Mouse (Mus musculus) myocyte (in vitro differentiated cells): ENCODE results near the gene Minar1.

ENCODE experiments used
- CEBPB ChIP-seq: IDR thresholded peaks from 2 replicates; pipeline ENCODE4 v1.6.1; 2011; ENCODE audit warnings: mild to moderate bottlenecking, moderate library complexity; ENCODE audit not compliant: poor library complexity, insufficient read depth, severe bottlenecking
- E2F4 ChIP-seq: IDR thresholded peaks from one replicate; pipeline ENCODE4 v1.6.1; 2011; ENCODE audit warnings: mild to moderate bottlenecking, control low read depth, moderate library complexity; ENCODE audit not compliant: insufficient read depth
- MAX ChIP-seq: IDR thresholded peaks from one replicate; pipeline ENCODE4 v1.6.1; 2011; ENCODE audit warnings: low read depth, mild to moderate bottlenecking, control low read depth
- MYOD1 ChIP-seq, 3 experiments: IDR thresholded peaks; one replicate each; pipeline ENCODE4 v1.6.1; 2011; ENCODE audit warnings: control low read depth in 2 of 3, low read depth in 2 of 3, mild to moderate bottlenecking in 2 of 3, moderate library complexity in 1 of 3; ENCODE audit not compliant: insufficient read length in 2 of 3, control insufficient read depth in 1 of 3
- MYOG ChIP-seq, 3 experiments: IDR thresholded peaks; one replicate each; pipeline ENCODE4 v1.6.1; 2011; ENCODE audit warnings: control low read depth in 2 of 3, low read depth in 2 of 3, mild to moderate bottlenecking in 2 of 3; ENCODE audit not compliant: insufficient read length in 2 of 3, control insufficient read depth in 1 of 3, insufficient read depth in 1 of 3
- POLR2A ChIP-seq: IDR thresholded peaks from one replicate; pipeline ENCODE4 v1.6.1; 2011; ENCODE audit warnings: low read depth, mild to moderate bottlenecking, control low read depth, moderate library complexity; ENCODE audit not compliant: insufficient read length
- POLR2AphosphoS2 ChIP-seq: IDR thresholded peaks from one replicate; pipeline ENCODE4 v1.6.1; 2011; ENCODE audit warnings: low read depth, control low read depth; ENCODE audit not compliant: insufficient read length
- SRF ChIP-seq: IDR thresholded peaks from one replicate; pipeline ENCODE4 v1.6.1; 2011; ENCODE audit warnings: low read depth; ENCODE audit not compliant: control insufficient read depth, insufficient read length
- TCF12 ChIP-seq: IDR thresholded peaks from one replicate; pipeline ENCODE4 v1.6.1; 2011; ENCODE audit warnings: mild to moderate bottlenecking, control low read depth; ENCODE audit not compliant: poor library complexity, insufficient read depth, severe bottlenecking
- USF1 ChIP-seq: IDR thresholded peaks from one replicate; pipeline ENCODE4 v1.6.1; 2011; ENCODE audit warnings: low read depth, mild to moderate bottlenecking, control low read depth, moderate library complexity

DNA sequence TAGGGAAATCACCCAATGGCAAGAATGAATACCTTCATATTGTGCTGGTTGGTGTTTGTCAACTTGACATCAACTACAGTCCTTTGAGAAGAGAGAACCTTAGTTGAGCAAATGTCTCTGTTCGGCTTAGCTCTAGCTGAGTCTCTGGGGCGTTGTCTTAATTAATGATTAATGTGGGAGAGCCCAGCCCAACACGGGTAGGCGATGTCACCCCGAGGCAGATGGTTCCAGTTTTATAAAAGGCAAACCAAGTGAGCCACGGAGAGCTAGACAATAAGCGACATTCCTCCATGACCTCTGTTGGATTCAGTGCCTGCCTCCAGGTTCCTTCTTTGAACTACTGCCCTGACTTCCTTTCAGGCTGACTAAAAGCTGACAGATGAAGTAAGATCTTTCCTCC lies 15.6 kb downstream of the Minar1 start:
- no peak for TF ChIP-seq E2F4
- no peak for TF ChIP-seq POLR2AphosphoS2
- TF ChIP-seq POLR2A, result no peak
- no peak for TF ChIP-seq TCF12
- TF ChIP-seq CEBPB, result no peak
- TF ChIP-seq MYOD1 (IDR thresholded peaks at IDR 0.05; ENCODE audit: control insufficient read depth in 1 of 3, insufficient read length in 2 of 3, low read depth in 2 of 3), result no peak
- TF ChIP-seq SRF, result no peak
- TF ChIP-seq USF1, result no peak
- TF ChIP-seq MAX, result no peak
- no peak for TF ChIP-seq MYOG (IDR thresholded peaks at IDR 0.05; ENCODE audit: control insufficient read depth in 1 of 3, insufficient read depth in 1 of 3, insufficient read length in 2 of 3, low read depth in 2 of 3)
